Mouse (Mus musculus) thymus, adult 2 months (tissue): ENCODE results near the gene Rfx4. TPM values are rescaled to one million over a fixed set of nuclear protein-coding genes. Genes with fewer than 3 reads are reported as not detected.
A peak's percentile ranks its signal among the peaks of the same experiment; 100 is the strongest.

Source experiments
- DNase-seq: peaks from one replicate; pipeline ENCODE4 v3.0.0; 2021
- H3K27ac ChIP-seq: fragments of 200-500 bp; 2 replicates; pipeline ENCODE4 v1.5.1; 2012; ENCODE audit warnings: low read length, control low read depth; ENCODE audit not compliant: control insufficient read depth, insufficient read depth
- H3K27me3 ChIP-seq: fragments of 200-500 bp; 2 replicates; pipeline ENCODE4 v1.6.1; 2012; ENCODE audit warnings: mild to moderate bottlenecking, low read length, moderate library complexity, mixed read lengths; ENCODE audit not compliant: control insufficient read depth, insufficient read depth
- H3K36me3 ChIP-seq: fragments of 200-500 bp; 2 replicates; pipeline ENCODE4 v1.6.1; 2012; ENCODE audit warnings: mild to moderate bottlenecking, low read length, moderate library complexity; ENCODE audit not compliant: control insufficient read depth, insufficient read depth
- H3K4me1 ChIP-seq: fragments of 200-500 bp; replicated peaks from 2 replicates; pipeline ENCODE4 v1.6.1; 2012; ENCODE audit warnings: low read length; ENCODE audit not compliant: control insufficient read depth, insufficient read depth
- H3K4me3 ChIP-seq: fragments of 200-500 bp; 2 replicates; pipeline ENCODE4 v1.5.1; 2012; ENCODE audit warnings: mild to moderate bottlenecking, low read length, control low read depth, moderate library complexity; ENCODE audit not compliant: control insufficient read depth, insufficient read depth
- CTCF ChIP-seq: fragments of 200-500 bp; IDR thresholded peaks from 2 replicates; pipeline ENCODE4 v1.5.1; 2012; ENCODE audit warnings: mild to moderate bottlenecking, control low read depth, low read length, moderate library complexity, borderline replicate concordance; ENCODE audit not compliant: control insufficient read depth, poor library complexity, insufficient read depth; ENCODE audit errors: extremely low read depth
- POLR2A ChIP-seq: fragments of 200-500 bp; IDR thresholded peaks from 2 replicates; pipeline ENCODE4 v1.6.1; 2012; ENCODE audit warnings: mild to moderate bottlenecking, low read length, control low read depth, moderate library complexity; ENCODE audit not compliant: control insufficient read depth, poor library complexity, insufficient read depth; ENCODE audit errors: extremely low read depth
- WGBS: fragments of 180-500 bp; shearing (Covaris S2); methylation state at CpG from one replicate; pipeline ENCODE4 v1.1.7; 2018; 5-methylcytosine and 5-hydroxymethylcytosine counted together
- polyA plus RNA-seq: library from polyadenylated mRNA; depleted of rRNA; stranded (reverse); fragments of >200 nt; gene quantifications from 2 replicates; pipeline ENCODE4 v1.2.3, GENCODE M21; 2012

The Rfx4 gene
- polyA plus RNA-seq, 1 experiment, result 0.12 TPM

- H3K36me3 ChIP-seq, result no peaks in the 10 kb centered on the region
- WGBS, result 96% methylated on average over 12 of the region's 12 CpGs
- TF ChIP-seq POLR2A, result no peak
- no peak for TF ChIP-seq CTCF
These were observed 28.9 kb upstream of the Rfx4 start for GRCm38 (mm10) chr10:84727005-84727404.

GRCm38 (mm10) chr10:84727760-84728159 lies 28.1 kb upstream of the Rfx4 start:
- Histone ChIP-seq H3K4me1 (no peaks in the 10 kb centered on the region), H3K4me3 (no peak overlapping the region)
- WGBS, result 75% methylated on average over 4 of the region's 4 CpGs

More at GRCm38 (mm10) chr10:84727005-84727404, 28.9 kb upstream of the Rfx4 start:
- Histone ChIP-seq H3K27me3 (no peaks in the 10 kb centered on the region), H3K27ac (no peak overlapping the region), H3K4me3 (no peak overlapping the region), H3K4me1 (no peaks in the 10 kb centered on the region)
- no peak for DNase-seq

GRCm38 (mm10) chr10:84730078-84730477 lies 25.8 kb upstream of the Rfx4 start:
- 90% methylated on average over 3 of the region's 3 CpGs for WGBS
- DNase-seq, result no peak
- Histone ChIP-seq H3K27me3 (no peaks in the 10 kb centered on the region), H3K27ac (no peak overlapping the region), H3K4me1 (no peaks in the 10 kb centered on the region), H3K4me3 (no peak overlapping the region), H3K36me3 (no peaks in the 10 kb centered on the region)
- TF ChIP-seq CTCF (peak; percentile 58; the same call in 1 of the 2 replicates), POLR2A (no peak)

More at GRCm38 (mm10) chr10:84727760-84728159, 28.1 kb upstream of the Rfx4 start:
- Histone ChIP-seq H3K27ac (no peak overlapping the region), H3K36me3 (no peaks in the 10 kb centered on the region), H3K27me3 (no peaks in the 10 kb centered on the region)
- TF ChIP-seq POLR2A, result no peak
- no peak for TF ChIP-seq CTCF
- no peak for DNase-seq

GRCm38 (mm10) chr10:84730956-84731355 lies 24.9 kb upstream of the Rfx4 start:
- no peaks in the 10 kb centered on the region for H3K27me3 ChIP-seq
- WGBS, result 81% methylated on average over 9 of the region's 9 CpGs
- no peak overlapping the region for H3K27ac ChIP-seq
- no peaks in the 10 kb centered on the region for H3K4me1 ChIP-seq
- H3K36me3 ChIP-seq, result no peaks in the 10 kb centered on the region
- TF ChIP-seq CTCF, result no peak
- no peak for TF ChIP-seq POLR2A
- DNase-seq, result no peak
- H3K4me3 ChIP-seq, result no peak overlapping the region

GRCm38 (mm10) chr10:84733511-84733910 lies 22.4 kb upstream of the Rfx4 start:
- H3K4me1 ChIP-seq, result no peaks in the 10 kb centered on the region
- no peak for DNase-seq
- no peak overlapping the region for H3K27ac ChIP-seq
- WGBS, result 89% methylated on average over 6 of the region's 6 CpGs
- H3K27me3 ChIP-seq, result no peaks in the 10 kb centered on the region
- no peaks in the 10 kb centered on the region for H3K36me3 ChIP-seq
- TF ChIP-seq POLR2A (no peak), CTCF (no peak)
- H3K4me3 ChIP-seq, result no peak overlapping the region

- TF ChIP-seq CTCF (no peak), POLR2A (no peak)
- 0 out of 2 replicates have a peak, but pooled peaks cover 5% of the 10 kb centered on the region for H3K4me1 ChIP-seq
- H3K4me3 ChIP-seq, result no peak overlapping the region
- H3K27me3 ChIP-seq, result peaks cover 27% of the 10 kb centered on the region
- no peak for DNase-seq
- 4% methylated on average over 66 of the region's 66 CpGs for WGBS
- no peak overlapping the region for H3K27ac ChIP-seq
- no peaks in the 10 kb centered on the region for H3K36me3 ChIP-seq
These were observed 744 bp upstream of the Rfx4 start for GRCm38 (mm10) chr10:84754851-84755785.

- no peak overlapping the region for H3K4me3 ChIP-seq
- 5% methylated on average over 42 of the region's 42 CpGs for WGBS
These were observed 703 bp downstream of the Rfx4 start for GRCm38 (mm10) chr10:84756435-84757095.

More at GRCm38 (mm10) chr10:84756435-84757095, 703 bp downstream of the Rfx4 start:
- H3K27ac ChIP-seq, result no peak overlapping the region
- TF ChIP-seq POLR2A (no peak), CTCF (no peak)
- 0 out of 2 replicates have a peak, but pooled peaks cover 5% of the 10 kb centered on the region for H3K4me1 ChIP-seq
- peaks cover 32% of the 10 kb centered on the region for H3K27me3 ChIP-seq
- no peaks in the 10 kb centered on the region for H3K36me3 ChIP-seq
- DNase-seq, result no peak
